Mouse (Mus musculus): Measurements from ENCODE around the gene Gm17617.

DNA sequence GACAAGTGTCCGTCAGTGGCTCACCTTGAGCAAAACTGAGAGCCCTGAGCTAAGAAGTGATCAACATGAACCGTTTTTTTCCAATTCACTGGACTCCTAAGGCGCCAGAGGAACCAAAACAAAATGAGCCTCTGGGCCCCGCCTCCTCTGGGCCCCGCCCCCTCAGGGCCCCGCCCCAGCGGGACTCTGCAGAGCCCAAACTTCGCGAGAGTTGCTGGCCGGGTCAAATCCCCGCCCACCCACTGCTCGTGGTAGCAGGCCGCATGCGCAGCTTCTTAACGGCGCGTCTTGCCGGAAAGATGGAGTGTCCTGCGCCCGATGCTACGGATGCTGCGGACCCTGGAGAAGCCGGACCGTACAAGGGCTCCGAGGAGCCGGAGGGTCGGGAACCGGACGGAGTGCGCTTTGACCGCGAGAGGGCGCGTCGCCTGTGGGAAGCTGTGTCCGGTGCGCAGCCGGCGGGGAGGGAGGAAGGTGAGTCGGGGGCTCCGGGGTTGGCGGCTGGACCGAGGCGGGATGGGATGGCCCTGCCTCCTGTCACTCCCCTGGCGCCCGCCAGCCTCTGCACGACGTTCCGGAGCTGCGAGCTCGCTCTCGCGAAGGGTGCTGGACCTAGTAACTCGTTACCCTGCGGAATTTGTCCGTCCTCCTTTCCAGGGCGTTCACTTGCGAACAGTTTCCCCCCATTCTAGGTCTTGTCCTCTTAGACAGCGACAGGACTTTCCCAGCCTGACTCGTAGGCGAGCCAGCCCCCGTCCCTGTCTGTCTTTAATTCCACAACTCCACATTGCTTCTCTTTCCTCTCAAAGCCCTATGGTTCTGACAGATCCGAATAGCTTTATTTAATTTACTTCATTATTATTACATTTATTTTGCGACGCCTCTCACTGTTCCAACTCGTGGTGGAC is 28.0 kb downstream of the Gm17617 start, which contains the start of gene Zfp346:
- TF ChIP-seq CTCF (IDR thresholded peaks at IDR 0.05; ENCODE audit: low read depth) (peak; percentile 64), EP300 (IDR thresholded peaks at IDR 0.05; ENCODE audit: low read depth) (no peak)

Data from liver, embryonic 14.5 days (tissue).